Mouse (Mus musculus): ENCODE measurements at regions not wholly inside any gene's neighbourhood (a gene's known extent, or its start where the extent isn't known, plus 50 kb on each side); places are given as distances from the start of the nearest gene placed in this dataset.

GRCm38 (mm10) chrX:166964656-166965582 lies 244.2 kb downstream of the Tmsb4x start:
- Histone ChIP-seq H3K27me3 (ENCODE audit: control insufficient read depth, insufficient read depth, low read length) (no peaks in the 10 kb centered on the region), H3K79me2 (replicated peaks; ENCODE audit: control insufficient read depth, insufficient read depth, low read length) (no peaks in the 10 kb centered on the region), H3K27ac (no peak overlapping the region), H3K9ac (ENCODE audit: low read depth, low read length) (no peak overlapping the region), H3K36me3 (ENCODE audit: control insufficient read depth, insufficient read depth, low read length) (no peaks in the 10 kb centered on the region), H3K4me3 (no peak overlapping the region), H3K4me1 (ENCODE audit: control insufficient read depth, insufficient read depth, low read length) (no peaks in the 10 kb centered on the region)
- intact Hi-C loops (cut with DNase I): no loop called here
- TF ChIP-seq EP300 (IDR thresholded peaks at IDR 0.05; ENCODE audit: insufficient read depth, low read depth, low read length) (no peak), CTCF (IDR thresholded peaks at IDR 0.05) (no peak), POLR2A (IDR thresholded peaks at IDR 0.05; ENCODE audit: insufficient read depth, low read depth, low read length) (no peak)
- no peak for DNase-seq
- 77% methylated on average over 7 of the region's 7 CpGs for WGBS

- TF ChIP-seq EP300 (IDR thresholded peaks at IDR 0.05; ENCODE audit: insufficient read depth, low read depth, low read length) (no peak), CTCF (IDR thresholded peaks at IDR 0.05) (no peak), POLR2A (IDR thresholded peaks at IDR 0.05; ENCODE audit: insufficient read depth, low read depth, low read length) (no peak)
- DNase-seq: peak in 1 of 2 experiments; percentile 17
- Histone ChIP-seq H3K9ac (ENCODE audit: low read depth, low read length) (no peak overlapping the region), H3K27ac (no peak overlapping the region), H3K4me1 (ENCODE audit: control insufficient read depth, insufficient read depth, low read length) (no peaks in the 10 kb centered on the region), H3K36me3 (ENCODE audit: control insufficient read depth, insufficient read depth, low read length) (no peaks in the 10 kb centered on the region), H3K4me3 (no peak overlapping the region), H3K27me3 (ENCODE audit: control insufficient read depth, insufficient read depth, low read length) (no peaks in the 10 kb centered on the region), H3K79me2 (replicated peaks; ENCODE audit: control insufficient read depth, insufficient read depth, low read length) (no peaks in the 10 kb centered on the region)
- 49% methylated on average over 14 of the region's 14 CpGs for WGBS
- intact Hi-C loops (cut with DNase I): no loop called here
Measured at GRCm38 (mm10) chrX:166952528-166953189, 256.5 kb downstream of the Tmsb4x start.

GRCm38 (mm10) chrX:166951011-166951410 lies 258.1 kb downstream of the Tmsb4x start:
- WGBS: 82% methylated on average over 6 of the region's 6 CpGs
- Histone ChIP-seq H3K27ac (no peak overlapping the region), H3K36me3 (ENCODE audit: control insufficient read depth, insufficient read depth, low read length) (no peaks in the 10 kb centered on the region), H3K4me3 (no peak overlapping the region), H3K4me1 (ENCODE audit: control insufficient read depth, insufficient read depth, low read length) (no peaks in the 10 kb centered on the region), H3K9ac (ENCODE audit: low read depth, low read length) (no peak overlapping the region), H3K27me3 (ENCODE audit: control insufficient read depth, insufficient read depth, low read length) (no peaks in the 10 kb centered on the region), H3K79me2 (replicated peaks; ENCODE audit: control insufficient read depth, insufficient read depth, low read length) (no peaks in the 10 kb centered on the region)
- DNase-seq: no peak
- no peak for TF ChIP-seq CTCF (IDR thresholded peaks at IDR 0.05)
- TF ChIP-seq EP300 (IDR thresholded peaks at IDR 0.05; ENCODE audit: insufficient read depth, low read depth, low read length): no peak
- TF ChIP-seq POLR2A (IDR thresholded peaks at IDR 0.05; ENCODE audit: insufficient read depth, low read depth, low read length): no peak
- intact Hi-C loops (cut with DNase I): no loop called here

- DNase-seq: no peak
- H3K79me2 ChIP-seq (replicated peaks; ENCODE audit: control insufficient read depth, insufficient read depth, low read length): no peaks in the 10 kb centered on the region
- no peak overlapping the region for H3K9ac ChIP-seq (ENCODE audit: low read depth, low read length)
- TF ChIP-seq EP300 (IDR thresholded peaks at IDR 0.05; ENCODE audit: insufficient read depth, low read depth, low read length): no peak
- TF ChIP-seq POLR2A (IDR thresholded peaks at IDR 0.05; ENCODE audit: insufficient read depth, low read depth, low read length): no peak
- no peak for TF ChIP-seq CTCF (IDR thresholded peaks at IDR 0.05)
- intact Hi-C loops (cut with DNase I): no loop called here
- WGBS: 53% methylated on average over 1 of the region's 1 CpGs
- H3K27me3 ChIP-seq (ENCODE audit: control insufficient read depth, insufficient read depth, low read length): no peaks in the 10 kb centered on the region
- H3K4me1 ChIP-seq (ENCODE audit: control insufficient read depth, insufficient read depth, low read length): no peaks in the 10 kb centered on the region
- no peak overlapping the region for H3K4me3 ChIP-seq
- no peaks in the 10 kb centered on the region for H3K36me3 ChIP-seq (ENCODE audit: control insufficient read depth, insufficient read depth, low read length)
- H3K27ac ChIP-seq: no peak overlapping the region
Measured at GRCm38 (mm10) chrX:166945915-166946314, 263.2 kb downstream of the Tmsb4x start.

GRCm38 (mm10) chrX:166945476-166945875 lies 263.6 kb downstream of the Tmsb4x start:
- no peak overlapping the region for H3K9ac ChIP-seq (ENCODE audit: low read depth, low read length)
- WGBS: 60% methylated on average over 1 of the region's 1 CpGs
- no peaks in the 10 kb centered on the region for H3K27me3 ChIP-seq (ENCODE audit: control insufficient read depth, insufficient read depth, low read length)
- H3K36me3 ChIP-seq (ENCODE audit: control insufficient read depth, insufficient read depth, low read length): no peaks in the 10 kb centered on the region
- no peak overlapping the region for H3K4me3 ChIP-seq
- intact Hi-C loops (cut with DNase I): no loop called here
- H3K79me2 ChIP-seq (replicated peaks; ENCODE audit: control insufficient read depth, insufficient read depth, low read length): no peaks in the 10 kb centered on the region
- H3K27ac ChIP-seq: no peak overlapping the region
- TF ChIP-seq CTCF (IDR thresholded peaks at IDR 0.05) (no peak), POLR2A (IDR thresholded peaks at IDR 0.05; ENCODE audit: insufficient read depth, low read depth, low read length) (no peak), EP300 (IDR thresholded peaks at IDR 0.05; ENCODE audit: insufficient read depth, low read depth, low read length) (no peak)
- H3K4me1 ChIP-seq (ENCODE audit: control insufficient read depth, insufficient read depth, low read length): no peaks in the 10 kb centered on the region
- no peak for DNase-seq

- 57% methylated on average over 2 of the region's 2 CpGs for WGBS
Measured at GRCm38 (mm10) chrX:166933766-166934165, 275.3 kb downstream of the Tmsb4x start.

More at GRCm38 (mm10) chrX:166933766-166934165, 275.3 kb downstream of the Tmsb4x start:
- H3K36me3 ChIP-seq (ENCODE audit: control insufficient read depth, insufficient read depth, low read length): no peaks in the 10 kb centered on the region
- H3K79me2 ChIP-seq (replicated peaks; ENCODE audit: control insufficient read depth, insufficient read depth, low read length): no peaks in the 10 kb centered on the region
- intact Hi-C loops (cut with DNase I): no loop called here
- no peak for DNase-seq
- no peak for TF ChIP-seq EP300 (IDR thresholded peaks at IDR 0.05; ENCODE audit: insufficient read depth, low read depth, low read length)
- no peak for TF ChIP-seq CTCF (IDR thresholded peaks at IDR 0.05)
- no peak for TF ChIP-seq POLR2A (IDR thresholded peaks at IDR 0.05; ENCODE audit: insufficient read depth, low read depth, low read length)
- H3K27me3 ChIP-seq (ENCODE audit: control insufficient read depth, insufficient read depth, low read length): no peaks in the 10 kb centered on the region
- H3K27ac ChIP-seq: no peak overlapping the region
- no peak overlapping the region for H3K4me3 ChIP-seq
- H3K9ac ChIP-seq (ENCODE audit: low read depth, low read length): no peak overlapping the region
- no peaks in the 10 kb centered on the region; the same call in 1 of the 2 replicates for H3K4me1 ChIP-seq (ENCODE audit: control insufficient read depth, insufficient read depth, low read length)
